Mouse (Mus musculus): Measurements from ENCODE around the gene Ndrg2.

Gene Ndrg2

DNA sequence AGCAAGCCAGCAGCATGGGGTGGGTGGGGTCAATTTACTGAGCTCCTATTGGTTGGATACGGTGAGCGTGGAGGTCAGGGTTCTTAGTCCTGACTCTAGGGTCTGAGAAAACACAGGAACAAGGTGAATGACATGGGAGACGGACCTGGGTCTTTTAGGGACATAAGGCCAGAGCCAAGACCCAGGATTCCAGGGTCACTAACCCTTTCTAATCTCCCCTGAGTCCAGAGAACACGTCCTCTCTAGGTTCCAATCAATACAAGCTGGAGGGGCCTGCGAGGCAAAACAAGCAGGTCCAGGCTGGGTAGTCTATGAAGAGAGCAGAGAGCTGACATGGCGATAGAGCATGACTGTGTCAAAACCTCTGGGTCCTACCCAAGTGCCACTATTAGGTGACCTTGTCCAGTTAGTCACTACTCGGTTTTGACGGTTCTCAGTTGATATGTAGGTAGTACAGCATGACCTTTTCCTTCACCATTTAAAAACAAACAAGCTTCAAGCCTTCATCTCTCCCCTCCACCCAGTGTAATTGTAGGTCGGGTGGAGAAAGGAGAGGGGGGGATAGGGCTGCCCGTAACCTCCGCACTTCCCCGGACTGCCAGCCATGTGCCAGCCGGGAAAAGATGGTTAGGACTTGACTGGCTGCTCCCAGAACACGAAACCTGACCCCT lies 1.4 kb downstream of the Ndrg2 start:
- peak; percentile 36 to 53 for DNase-seq

DNA sequence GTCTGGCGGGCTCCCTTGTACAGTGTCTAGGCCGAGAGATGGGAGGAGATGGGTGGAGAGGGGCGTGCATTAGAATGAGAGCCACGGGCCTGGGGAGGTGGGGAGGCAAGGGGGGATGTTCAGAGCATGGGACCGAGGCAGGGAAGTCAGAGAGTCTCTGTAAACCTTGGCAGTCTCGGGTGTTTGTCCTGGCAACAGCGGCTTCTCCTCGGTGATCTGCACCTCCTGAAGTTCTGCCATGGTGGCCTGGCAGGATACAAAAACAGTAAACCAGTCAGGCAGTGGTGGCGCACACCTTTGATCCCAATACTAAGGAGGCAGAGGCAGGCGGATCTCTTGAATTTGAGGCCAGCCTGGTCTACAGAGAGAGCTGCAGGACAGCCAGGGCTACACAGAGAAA lies 2.7 kb downstream of the Ndrg2 start:
- no peak for DNase-seq

DNA sequence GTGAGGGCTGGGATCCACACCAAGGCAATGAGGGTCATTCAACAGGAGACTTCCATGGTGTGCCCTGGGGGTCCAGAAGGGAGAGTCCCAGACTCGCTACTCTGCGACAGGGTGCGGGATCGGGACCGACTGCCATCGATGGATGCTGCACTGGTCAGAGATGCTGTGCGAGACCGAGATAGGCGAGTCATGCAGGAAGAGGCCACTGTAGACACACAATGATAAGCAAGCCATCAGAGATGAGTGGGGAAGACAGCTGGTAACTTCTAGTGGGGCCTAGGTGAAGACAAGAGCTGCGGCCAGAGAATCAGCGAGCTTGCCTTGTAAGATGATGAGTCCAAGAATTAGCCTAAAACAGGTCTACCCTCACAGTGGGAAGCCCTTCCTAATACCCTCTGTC lies 7.9 kb downstream of the Ndrg2 start:
- no peak for DNase-seq

DNA sequence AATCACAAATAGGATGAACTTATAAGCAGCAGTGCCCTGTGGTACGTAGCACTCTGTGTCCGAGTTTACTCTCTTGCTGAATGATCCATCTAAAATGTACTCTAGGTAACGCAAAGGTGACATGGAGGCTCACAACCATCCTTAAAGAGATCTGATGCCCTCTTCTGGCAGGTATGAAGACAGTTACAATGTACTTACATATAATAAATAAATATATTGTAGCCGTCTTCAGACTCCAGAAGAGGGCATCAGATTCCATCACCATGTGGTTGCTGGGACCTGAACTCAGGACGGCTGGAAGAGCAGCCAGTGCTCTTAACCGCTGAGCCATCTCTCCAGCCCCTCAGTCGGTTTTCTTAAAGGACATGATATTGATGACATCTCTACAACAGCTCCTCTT lies 9.3 kb downstream of the Ndrg2 start:
- DNase-seq: no peak

DNA sequence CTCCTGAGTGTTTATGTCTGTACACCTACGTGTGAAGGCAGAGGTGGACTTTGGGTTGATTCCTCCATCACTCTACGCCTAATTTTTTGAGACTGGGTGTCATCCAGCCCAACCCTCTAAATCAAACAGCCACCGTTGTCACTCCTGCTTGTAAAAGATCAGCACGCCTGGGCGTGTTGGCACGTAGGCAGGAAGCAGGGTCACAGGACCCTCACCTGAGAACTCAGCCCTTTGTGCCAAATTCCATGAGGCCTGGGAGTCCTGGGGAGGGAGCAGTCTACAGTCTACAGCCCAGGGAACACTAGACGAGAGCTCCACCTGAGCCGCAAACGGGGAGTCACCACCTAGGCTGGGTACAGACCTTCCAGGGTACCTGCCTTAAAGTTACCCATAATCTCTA lies 10.2 kb downstream of the Ndrg2 start:
- DNase-seq: no peak

DNA sequence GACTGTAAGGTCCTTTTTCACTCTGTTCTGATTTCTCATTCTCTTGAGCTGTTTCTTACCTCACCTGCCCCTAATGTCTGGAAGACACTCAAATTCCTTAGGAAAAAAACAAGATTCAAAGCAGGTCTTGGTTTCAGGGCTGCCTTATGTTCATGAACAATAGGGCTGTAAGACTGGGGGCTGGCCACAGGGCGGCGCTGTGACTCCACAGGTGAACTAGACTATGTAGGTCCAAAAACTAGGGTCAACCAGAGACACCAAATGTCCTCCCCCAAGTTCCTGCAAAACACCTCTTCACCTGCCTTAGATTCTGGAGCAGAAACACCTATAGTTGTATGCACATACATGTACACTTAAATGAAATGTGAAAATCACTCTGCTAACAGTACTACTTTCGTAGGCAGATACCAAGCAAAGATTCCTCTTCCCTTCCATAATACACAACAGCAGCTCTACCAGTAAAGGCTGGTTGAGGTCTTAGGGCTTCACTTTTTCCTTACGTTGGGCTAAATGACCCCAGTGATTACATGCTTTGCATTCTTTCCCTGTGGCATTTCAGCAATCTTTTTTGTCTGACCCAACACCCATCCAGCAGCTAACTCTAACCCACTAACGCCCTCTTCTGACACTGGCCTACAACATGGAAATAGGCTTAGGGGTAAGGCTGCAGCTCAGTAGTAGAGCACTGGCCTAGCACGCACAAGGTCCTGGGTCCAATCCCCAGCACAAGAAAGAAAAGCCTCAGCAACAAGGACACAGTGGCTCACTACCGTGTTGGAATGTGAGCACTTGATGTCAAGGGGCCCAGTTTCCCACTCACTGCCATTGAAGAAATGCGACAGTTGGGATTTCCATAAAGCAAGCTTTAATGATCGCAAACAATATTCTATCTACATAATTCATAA lies 10.9 kb downstream of the Ndrg2 start:
- DNase-seq: peak; percentile 74 to 77

DNA sequence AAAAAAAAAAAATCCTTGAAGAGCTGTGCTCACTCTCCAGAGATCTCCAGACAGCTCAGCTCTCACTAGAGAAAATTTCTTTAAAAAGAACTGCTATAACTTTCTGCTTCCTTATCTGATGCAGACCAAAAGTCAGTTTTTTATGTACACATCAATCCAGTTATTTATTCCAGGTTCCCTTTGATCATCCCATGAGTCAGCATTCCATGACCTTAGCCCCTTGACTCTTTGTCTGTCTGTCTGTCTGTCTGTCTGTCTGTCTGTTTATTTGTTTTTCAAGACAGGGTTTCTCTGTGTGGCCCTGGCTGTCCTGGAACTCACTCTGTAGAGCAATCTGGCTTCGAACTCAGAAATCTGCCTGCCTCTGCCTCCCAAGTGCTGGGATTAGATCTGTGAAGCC lies 14.6 kb downstream of the Ndrg2 start:
- DNase-seq: no peak

DNA sequence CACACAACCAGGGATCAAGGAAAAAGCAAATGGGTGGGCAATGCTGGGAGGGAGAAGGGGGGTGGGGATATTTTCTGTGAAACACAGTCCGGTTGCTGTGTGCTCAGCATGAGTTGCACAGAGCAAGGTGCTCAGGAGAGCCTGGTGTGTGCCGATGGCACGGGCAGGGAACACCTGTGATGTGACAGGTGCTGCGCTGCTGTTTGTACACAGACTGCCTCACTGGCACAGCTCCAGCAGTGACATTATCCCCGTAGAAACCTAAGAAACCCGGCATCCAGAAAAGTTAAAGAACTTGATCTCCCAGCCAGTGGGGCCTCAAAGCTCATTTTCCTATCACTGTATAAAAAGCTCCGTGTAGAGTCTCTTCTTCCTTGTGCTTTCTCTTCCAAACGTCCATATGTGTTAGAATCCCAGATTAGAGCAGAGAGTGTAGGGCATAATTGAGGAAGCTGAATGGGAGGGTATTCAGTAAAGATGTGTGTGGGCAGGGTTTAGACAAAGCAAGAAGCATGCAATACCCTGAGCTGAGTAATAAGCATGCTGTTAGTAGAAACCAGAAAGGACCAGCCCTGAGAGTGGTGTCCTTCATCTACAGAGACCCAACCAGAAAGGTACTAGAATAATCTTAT lies 17.3 kb downstream of the Ndrg2 start:
- no peak for DNase-seq

DNA sequence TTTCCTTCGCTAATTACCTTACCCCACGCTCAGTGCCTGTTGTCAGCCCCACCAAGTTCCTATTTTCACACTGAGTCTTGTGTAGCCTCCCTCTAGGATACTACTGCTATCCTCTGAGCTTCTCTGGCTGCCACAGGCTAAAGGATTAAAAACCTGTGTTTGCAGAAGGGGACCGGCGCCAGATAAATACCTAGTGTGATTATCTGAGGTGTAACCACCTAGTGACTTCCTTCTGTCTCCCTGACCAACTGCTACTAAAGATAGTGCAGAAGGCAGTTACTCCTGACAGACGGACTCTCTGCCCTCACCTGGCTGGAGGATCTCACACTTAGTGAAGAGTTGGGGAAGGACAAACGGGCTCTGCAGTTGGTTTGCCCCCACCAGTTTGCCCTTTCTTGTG lies 17.9 kb downstream of the Ndrg2 start:
- DNase-seq: no peak

DNA sequence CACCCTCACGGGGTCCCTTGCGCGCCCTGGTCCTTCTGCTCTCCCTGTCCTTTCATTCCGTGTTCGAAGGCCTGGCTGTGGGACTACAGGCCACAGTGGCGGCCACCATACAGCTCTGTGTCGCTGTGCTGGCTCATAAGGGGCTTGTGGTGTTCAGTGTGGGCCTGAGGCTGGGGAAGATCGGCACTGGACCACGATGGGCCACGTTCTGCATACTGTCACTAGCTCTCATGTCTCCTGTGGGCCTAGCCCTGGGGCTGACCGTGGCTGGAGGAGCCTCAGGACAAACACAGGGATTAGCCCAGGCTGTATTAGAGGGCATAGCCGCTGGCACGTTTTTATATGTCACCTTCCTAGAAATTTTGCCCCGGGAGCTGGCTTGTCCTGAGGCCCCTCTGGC lies 18.9 kb downstream of the Ndrg2 start:
- DNase-seq: no peak

DNA sequence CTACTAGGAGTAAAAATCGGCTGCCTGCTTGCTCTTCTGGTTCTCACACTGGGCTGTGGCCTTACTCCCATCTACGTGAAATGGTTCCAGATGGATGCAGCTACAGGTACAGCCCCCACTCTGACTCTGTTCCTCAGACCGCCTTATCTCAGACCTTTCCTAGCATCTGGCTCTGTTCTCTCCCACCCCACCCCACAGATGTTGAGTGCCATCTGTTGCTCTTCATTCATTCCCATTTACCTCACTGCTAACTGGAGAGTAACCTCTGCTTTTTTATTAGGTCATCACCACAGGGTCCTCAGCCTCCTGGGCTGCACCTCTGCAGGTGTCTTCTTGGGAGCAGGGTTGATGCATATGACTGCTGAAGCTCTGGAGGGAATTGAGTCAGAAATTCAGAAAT lies 20.1 kb downstream of the Ndrg2 start:
- no peak for DNase-seq

DNA sequence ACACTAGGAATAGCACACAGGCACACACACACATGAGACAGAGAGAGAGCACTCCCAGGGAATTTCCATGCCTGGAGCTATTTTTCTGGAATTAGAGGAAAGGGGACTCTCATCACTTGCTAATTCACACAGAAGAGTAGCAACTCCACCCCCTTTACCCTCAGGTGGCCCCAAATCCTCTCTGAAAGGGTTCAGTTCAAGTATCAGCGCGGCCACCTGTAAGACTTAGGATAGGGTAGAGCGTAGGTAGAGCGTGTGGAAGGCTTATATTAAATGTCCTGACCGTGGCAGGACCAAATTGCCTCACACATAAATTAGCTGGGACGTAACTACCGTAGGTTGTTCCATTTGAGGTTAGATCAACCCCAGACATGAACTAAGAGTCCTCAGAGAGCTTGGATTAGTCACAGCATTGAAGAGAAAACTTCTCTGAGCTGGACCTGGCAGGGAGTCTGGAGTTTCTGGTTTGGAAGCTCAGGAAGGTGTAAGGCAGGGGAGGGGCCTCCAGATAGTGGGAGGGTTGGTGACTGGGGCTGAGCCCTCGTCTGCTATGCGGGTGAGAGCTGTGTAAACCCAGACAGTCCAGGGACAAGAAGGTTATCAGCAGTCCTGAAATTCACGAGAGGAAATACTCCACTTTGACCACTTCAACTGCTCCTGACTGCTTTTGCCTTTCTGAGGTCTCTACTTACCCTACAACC lies 20.7 kb downstream of the Ndrg2 start:
- no peak for DNase-seq

DNA sequence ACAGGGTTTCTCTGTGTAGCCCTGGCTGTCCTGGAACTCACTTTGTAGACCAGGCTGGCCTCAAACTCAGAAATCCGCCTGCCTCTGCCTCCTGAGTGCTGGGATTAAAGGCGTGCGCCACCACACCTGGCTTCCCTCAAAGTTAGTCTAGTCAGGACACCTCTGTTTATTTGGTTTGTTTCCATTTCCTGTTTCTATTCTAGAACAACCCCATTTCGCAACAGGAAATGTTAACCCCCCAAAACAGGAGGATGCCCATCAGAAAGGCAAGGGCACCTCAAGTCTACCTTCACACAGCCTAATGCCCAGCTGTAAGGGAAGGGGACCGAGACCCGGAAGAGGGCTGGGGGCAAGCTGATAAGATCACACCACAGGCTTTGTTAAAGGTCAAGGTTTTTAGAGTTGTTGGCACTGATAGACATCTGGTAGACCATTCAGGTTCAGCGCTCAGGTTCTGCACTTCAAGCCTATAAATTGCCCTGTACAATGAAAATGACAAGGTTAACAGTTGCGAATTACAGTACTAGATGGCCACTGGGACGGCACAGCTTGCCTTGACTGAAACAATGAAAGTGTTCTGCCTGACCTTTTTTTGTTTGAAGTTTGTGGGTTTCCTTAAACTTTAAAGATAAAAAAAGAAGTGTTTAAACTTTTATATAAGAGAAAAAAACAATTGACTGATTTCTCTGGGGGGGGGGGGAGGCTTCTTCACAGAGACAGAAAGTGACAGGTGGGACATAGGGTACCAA lies 21.6 kb downstream of the Ndrg2 start, which contains the start of gene Slc39a2:
TSS of gene Slc39a2 (plus strand) at position 699 of the 749 bp plus-strand sequence.
- no peak for DNase-seq

DNA sequence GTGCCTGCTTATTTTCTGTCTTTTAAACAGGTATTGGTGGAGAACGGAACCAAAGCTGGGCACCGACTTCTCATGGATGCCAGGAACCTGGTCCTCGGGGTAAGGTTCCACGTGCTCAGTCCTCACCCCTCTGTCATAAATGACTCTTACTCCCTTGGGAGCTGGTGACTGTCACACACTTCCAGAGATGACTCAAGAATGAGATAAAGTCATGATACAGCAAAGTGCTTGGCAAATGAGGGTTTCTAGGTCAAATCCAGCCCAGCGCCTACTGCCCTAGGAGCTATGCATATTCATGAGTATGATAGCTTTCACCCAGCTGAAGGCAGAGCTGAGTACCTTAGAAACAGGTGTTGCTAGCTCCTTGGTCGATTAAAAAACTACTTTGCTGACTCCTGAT lies 24.1 kb downstream of the Ndrg2 start:
- DNase-seq: no peak

DNA sequence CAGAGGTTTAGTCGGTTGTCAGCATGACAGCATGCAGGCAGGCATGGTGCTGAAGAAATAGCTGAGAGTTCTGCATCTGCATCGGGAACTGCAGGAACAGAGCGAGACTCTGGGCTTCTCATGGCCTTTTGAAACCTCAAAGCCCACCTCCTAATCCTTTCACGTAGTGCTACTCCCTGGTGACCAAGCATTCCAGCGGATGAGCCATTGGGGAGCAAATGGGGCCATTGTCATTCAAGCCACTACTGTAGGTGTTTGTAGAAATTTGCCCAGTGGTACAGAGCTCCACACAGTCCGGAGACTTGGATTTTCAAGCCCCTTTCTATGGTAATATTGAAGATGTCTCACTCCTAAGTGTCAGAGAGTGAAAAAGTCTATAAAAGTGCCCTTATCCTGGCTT lies 27.9 kb downstream of the Ndrg2 start:
- no peak for DNase-seq

DNA sequence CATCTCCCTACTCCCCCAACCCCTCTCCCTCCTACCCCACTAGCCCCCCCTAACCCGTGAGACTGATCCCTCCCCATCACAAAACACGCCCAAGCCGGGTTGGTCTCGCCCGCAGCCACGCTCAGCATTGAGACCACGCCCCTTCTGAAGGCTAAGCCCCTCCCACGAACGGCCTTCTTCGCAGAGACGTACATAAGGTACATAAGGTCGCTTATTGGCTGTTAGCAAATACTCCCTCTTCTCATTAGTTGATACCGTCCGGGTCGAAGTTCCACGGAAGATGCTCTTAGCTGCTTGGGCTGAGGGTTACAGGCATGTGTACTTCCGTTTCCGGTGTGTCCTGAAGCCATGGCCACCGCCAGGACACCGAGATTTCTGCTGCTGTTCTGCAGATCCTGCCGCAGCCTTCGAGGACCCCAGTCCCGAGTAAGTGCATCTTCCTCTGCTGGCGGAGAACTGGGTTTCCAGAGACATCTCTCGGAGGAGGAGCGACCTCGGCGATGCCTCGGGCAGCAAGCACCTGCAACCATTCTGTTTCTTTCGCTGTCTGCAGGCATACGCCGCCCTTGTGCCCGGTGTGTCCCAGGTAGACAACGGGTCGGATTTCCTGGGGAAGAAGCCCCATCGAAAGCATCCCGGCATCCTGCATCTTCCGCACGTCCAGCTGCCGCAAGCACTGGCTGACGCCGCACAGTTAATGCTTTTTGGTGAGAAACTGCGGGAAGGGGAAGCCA lies 29.2 kb downstream of the Ndrg2 start, which contains the start of gene Mettl17:
TSS of gene Mettl17 (plus strand) at position 245 of the 734 bp plus-strand sequence.
- DNase-seq: peak; percentile 98

DNA sequence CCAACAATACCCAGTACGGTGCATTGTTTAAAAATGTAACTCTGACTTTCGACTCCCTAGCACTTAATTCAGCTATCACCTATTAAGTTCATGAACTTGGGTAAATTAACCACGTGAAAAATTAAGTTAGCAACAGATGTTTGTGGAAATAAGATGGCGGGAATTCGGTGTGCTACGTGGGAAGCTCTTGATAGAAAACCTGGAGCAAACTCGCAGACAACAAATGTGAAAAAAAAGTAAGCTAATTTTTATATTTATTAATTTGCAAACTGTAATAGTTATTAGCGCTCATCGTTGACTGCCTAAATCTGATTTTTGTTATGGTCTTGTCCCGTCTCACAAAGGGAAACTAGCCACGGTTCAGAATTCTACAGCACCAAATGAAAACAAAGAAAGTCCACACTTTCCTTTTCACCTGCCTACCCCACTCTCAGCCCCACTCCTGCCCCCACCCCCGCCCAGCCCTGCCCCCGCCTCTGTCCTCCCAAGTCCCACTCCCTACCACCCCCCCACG lies 29.9 kb downstream of the Ndrg2 start:
- no peak for DNase-seq

DNA sequence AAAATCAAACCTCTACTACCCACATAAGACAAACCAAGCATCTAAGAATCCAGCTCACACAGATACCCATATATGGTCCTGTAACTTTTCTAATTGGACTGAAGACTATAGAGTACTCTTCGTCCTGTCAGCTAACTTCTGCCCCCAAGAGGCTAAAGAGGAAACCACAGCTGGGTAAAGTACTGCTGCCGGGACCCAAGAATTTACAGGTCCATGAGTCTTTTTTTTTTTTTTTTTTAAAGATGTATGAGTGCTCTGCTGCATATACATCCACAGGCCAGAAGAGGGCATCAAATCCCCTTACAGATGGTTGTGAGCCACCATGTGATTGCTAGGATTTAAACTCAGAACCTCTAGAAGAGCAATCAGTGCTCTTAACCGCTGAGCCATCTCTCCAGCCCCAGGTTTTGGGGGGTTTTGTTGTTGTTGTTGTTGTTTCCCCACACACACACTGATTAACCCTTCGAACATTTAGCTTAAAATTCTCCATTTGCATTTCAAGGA lies 30.4 kb downstream of the Ndrg2 start:
- peak; percentile 83 to 84 for DNase-seq

DNA sequence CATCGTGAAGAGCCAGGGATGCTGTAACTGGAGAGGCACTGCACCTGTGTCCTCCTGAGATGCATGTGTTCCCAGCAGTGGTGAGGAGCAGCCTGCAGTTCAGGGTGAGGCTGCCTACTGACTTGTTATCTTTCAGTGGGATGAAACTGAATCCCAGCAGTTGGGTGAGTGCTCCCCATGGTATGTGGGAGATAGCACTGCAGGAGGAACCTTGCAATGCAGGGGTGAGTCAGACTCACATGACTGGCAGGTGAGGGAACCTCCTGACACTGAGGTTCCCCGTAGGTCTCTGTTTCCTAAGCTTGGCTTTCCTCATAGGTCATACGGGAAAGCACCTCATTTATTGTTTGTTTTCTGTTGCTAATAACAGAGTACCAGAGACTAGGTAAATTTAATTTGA lies 36.4 kb downstream of the Ndrg2 start:
- DNase-seq: no peak

DNA sequence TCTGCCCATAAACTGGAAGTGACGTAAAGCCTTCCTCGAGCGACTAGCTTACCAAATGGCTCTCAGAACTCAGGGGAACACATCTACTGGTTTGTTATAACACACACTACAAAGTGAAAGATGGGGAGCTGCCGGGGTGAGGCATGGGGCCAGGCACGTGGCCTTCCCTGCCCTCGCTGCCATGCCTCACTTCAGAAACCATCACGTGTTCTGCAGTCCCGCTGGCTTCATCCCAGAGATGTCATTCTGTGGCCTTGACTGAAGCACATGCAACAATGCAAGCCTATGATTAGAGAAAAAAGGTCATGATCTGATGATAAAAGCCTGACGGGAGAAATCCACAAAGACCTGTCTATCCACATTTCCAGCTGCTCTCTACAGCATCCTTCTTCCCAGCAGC lies 42.2 kb downstream of the Ndrg2 start:
- DNase-seq: no peak

DNA sequence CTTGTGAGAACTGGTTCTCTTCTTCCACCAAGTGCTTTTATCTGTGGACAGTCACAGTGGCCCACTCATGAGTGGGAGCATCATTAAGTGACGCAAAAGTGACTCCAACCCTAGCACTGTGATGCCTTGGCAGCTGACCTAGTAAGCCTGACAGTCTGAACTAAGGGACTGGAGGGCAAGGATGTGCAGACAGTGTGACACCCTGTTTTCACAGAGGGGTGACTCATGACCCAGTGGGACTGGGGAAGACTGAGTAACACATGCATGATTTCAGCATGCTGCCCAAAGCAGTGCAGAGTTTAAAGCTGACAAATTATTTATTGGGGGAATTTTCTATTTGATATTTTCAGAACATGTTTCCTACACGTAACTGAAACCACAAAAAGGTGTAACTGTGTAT lies 43.2 kb downstream of the Ndrg2 start:
- DNase-seq: no peak

All from kidney, postnatal 25 days (tissue).